Mouse (Mus musculus): ENCODE measurements around the gene Hook1.

DNA sequence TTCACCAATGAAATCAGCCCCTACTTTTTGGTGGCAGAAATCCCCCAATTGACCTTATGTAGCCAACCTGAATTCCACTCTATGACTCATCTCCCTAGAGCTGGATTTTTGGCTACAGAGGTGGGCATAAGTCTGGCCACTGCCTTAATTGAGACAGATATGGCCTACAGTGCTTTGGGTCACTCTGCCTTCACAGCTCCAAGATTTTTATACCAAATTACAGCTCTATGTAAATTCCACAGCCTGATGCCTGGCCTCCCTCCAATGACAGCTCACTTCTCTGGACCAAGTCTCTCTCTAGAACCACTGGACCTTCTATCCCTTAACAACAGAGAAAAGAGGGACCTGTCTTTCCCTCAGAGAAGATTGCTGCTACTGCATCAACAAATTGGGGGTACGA lies 38.2 kb upstream of the Hook1 start:
- TF ChIP-seq CTCF (IDR thresholded peaks at IDR 0.05) (no peak), EP300 (IDR thresholded peaks at IDR 0.05) (no peak)
